Mouse (Mus musculus) MEL (cell line): Measurements from ENCODE around the gene Slc25a21. TPM values are rescaled to one million over a fixed set of nuclear protein-coding genes. Genes with fewer than 3 reads are reported as not detected.

Source experiments
- DNase-seq: peaks from one replicate; pipeline ENCODE4 v3.0.0; 2011; ENCODE audit warnings: low read depth, low spot score
- H3K27ac ChIP-seq: 2 replicates; pipeline ENCODE4 v1.5.1; 2012; ENCODE audit warnings: low read depth, mild to moderate bottlenecking, control low read depth, low read length, moderate library complexity; ENCODE audit not compliant: control insufficient read depth
- H3K27me3 ChIP-seq, 2 experiments: fragments of 150-350 bp in 1 of 2; sonication (generic) in 1 of 2; 2 replicates each; pipeline ENCODE4 v1.6.1; 2012; ENCODE audit warnings: low read length in 2 of 2, mild to moderate bottlenecking in 2 of 2, improper control_type of control experiment in 1 of 2, moderate library complexity in 1 of 2; ENCODE audit not compliant: insufficient read depth in 2 of 2, control insufficient read depth in 1 of 2
- H3K36me3 ChIP-seq, 2 experiments: 2 replicates each; pipeline ENCODE4 v1.6.1; 2012 to 2014; ENCODE audit warnings: low read length in 2 of 2, improper control_type of control experiment in 1 of 2, inconsistent platforms in 1 of 2, mild to moderate bottlenecking in 1 of 2; ENCODE audit not compliant: insufficient read depth in 2 of 2, control insufficient read depth in 1 of 2
- H3K4me1 ChIP-seq, 2 experiments: fragments of 150-350 bp in 1 of 2; sonication (generic) in 1 of 2; 2 replicates each; pipeline ENCODE4 v1.6.1; 2012; ENCODE audit warnings: low read length in 2 of 2, improper control_type of control experiment in 1 of 2, mild to moderate bottlenecking in 1 of 2; ENCODE audit not compliant: insufficient read depth in 2 of 2, control insufficient read depth in 1 of 2
- H3K4me3 ChIP-seq, 2 experiments: fragments of 150-350 bp in 1 of 2; sonication (generic) in 1 of 2; 2 replicates each; pipeline ENCODE4 v1.5.1; 2012; ENCODE audit warnings: low read depth in 2 of 2, low read length in 2 of 2, mild to moderate bottlenecking in 2 of 2, moderate library complexity in 2 of 2, control low read depth in 1 of 2, improper control_type of control experiment in 1 of 2; ENCODE audit not compliant: control insufficient read depth in 1 of 2, insufficient read depth in 1 of 2
- H3K79me2 ChIP-seq: 2 replicates; pipeline ENCODE4 v1.6.1; 2012; ENCODE audit warnings: mild to moderate bottlenecking, low read length, moderate library complexity; ENCODE audit not compliant: control insufficient read depth, poor library complexity, insufficient read depth
- H3K9ac ChIP-seq: 2 replicates; pipeline ENCODE4 v1.6.1; 2012; ENCODE audit warnings: low read depth, mild to moderate bottlenecking, control low read depth, low read length, moderate library complexity; ENCODE audit not compliant: control insufficient read depth, poor library complexity, severe bottlenecking
- H3K9me3 ChIP-seq: fragments of 150-350 bp; sonication (generic); replicated peaks from 2 replicates; pipeline ENCODE4 v1.6.1; 2012; ENCODE audit warnings: mild to moderate bottlenecking, low read length, improper control_type of control experiment, moderate library complexity; ENCODE audit not compliant: insufficient read depth
- CHD1 ChIP-seq: IDR thresholded peaks from 2 replicates; pipeline ENCODE4 v1.6.1; 2012; ENCODE audit warnings: low read depth, mild to moderate bottlenecking, inconsistent platforms, low read length, improper control_type of control experiment
- CHD2 ChIP-seq: IDR thresholded peaks from 2 replicates; pipeline ENCODE4 v1.6.1; 2011; ENCODE audit warnings: low read length, improper control_type of control experiment
- E2F4 ChIP-seq: IDR thresholded peaks from 2 replicates; pipeline ENCODE4 v1.6.1; 2011; ENCODE audit warnings: low read depth, low read length, improper control_type of control experiment, borderline replicate concordance
- ELF1 ChIP-seq: IDR thresholded peaks from 2 replicates; pipeline ENCODE4 v1.6.1; 2014; ENCODE audit warnings: low read depth, mild to moderate bottlenecking, inconsistent platforms, low read length, improper control_type of control experiment, moderate library complexity
- EP300 ChIP-seq, 2 experiments: IDR thresholded peaks; 2 replicates each; pipeline ENCODE4 v1.6.1; 2011; ENCODE audit warnings: improper control_type of control experiment in 2 of 2, low read length in 2 of 2, low read depth in 1 of 2, mild to moderate bottlenecking in 1 of 2
- ETS1 ChIP-seq: IDR thresholded peaks from 2 replicates; pipeline ENCODE4 v1.6.1; 2012; ENCODE audit warnings: low read depth, mild to moderate bottlenecking, inconsistent platforms, low read length, improper control_type of control experiment, moderate library complexity
- GABPA ChIP-seq: IDR thresholded peaks from 2 replicates; pipeline ENCODE4 v1.6.1; 2012; ENCODE audit warnings: low read depth, mild to moderate bottlenecking, inconsistent platforms, low read length, improper control_type of control experiment, moderate library complexity
- GATA1 ChIP-seq: IDR thresholded peaks from 2 replicates; pipeline ENCODE4 v1.6.1; 2011; ENCODE audit warnings: low read depth, low read length, improper control_type of control experiment
- HCFC1 ChIP-seq: IDR thresholded peaks from 2 replicates; pipeline ENCODE4 v1.6.1; 2012; ENCODE audit warnings: low read depth, mild to moderate bottlenecking, inconsistent platforms, low read length, improper control_type of control experiment, moderate library complexity
- KAT2A ChIP-seq: conservative IDR thresholded peaks from 2 replicates; pipeline ENCODE4 v1.6.1; 2012; ENCODE audit warnings: low read depth, low read length, improper control_type of control experiment, inconsistent platforms
- MAFK ChIP-seq: IDR thresholded peaks from 2 replicates; pipeline ENCODE4 v1.6.1; 2011; ENCODE audit warnings: low read depth, mild to moderate bottlenecking, low read length, improper control_type of control experiment, borderline replicate concordance
- MAX ChIP-seq: IDR thresholded peaks from 2 replicates; pipeline ENCODE4 v1.6.1; 2011; ENCODE audit warnings: low read length, improper control_type of control experiment
- MYB ChIP-seq: IDR thresholded peaks from 2 replicates; pipeline ENCODE4 v1.6.1; 2011; ENCODE audit warnings: mild to moderate bottlenecking, low read depth, low read length, improper control_type of control experiment
- NELFE ChIP-seq: IDR thresholded peaks from 2 replicates; pipeline ENCODE4 v1.6.1; 2011; ENCODE audit warnings: low read depth, low read length, improper control_type of control experiment
- POLR2A ChIP-seq, 2 experiments: IDR thresholded peaks; 2 replicates each; pipeline ENCODE4 v1.6.1; 2011 to 2012; ENCODE audit warnings: low read length in 2 of 2, mild to moderate bottlenecking in 2 of 2, control low read depth in 1 of 2, improper control_type of control experiment in 1 of 2, low read depth in 1 of 2, moderate library complexity in 1 of 2; ENCODE audit not compliant: control insufficient read depth in 1 of 2, insufficient read depth in 1 of 2, poor library complexity in 1 of 2
- POLR2AphosphoS2 ChIP-seq: IDR thresholded peaks from 2 replicates; pipeline ENCODE4 v1.6.1; 2011; ENCODE audit warnings: low read length, improper control_type of control experiment
- POLR2AphosphoS5 ChIP-seq: IDR thresholded peaks from 2 replicates; pipeline ENCODE4 v1.6.1; 2012; ENCODE audit warnings: low read depth, borderline replicate concordance, mild to moderate bottlenecking, inconsistent platforms, low read length, moderate library complexity, mixed read lengths
- SIN3A ChIP-seq: IDR thresholded peaks from 2 replicates; pipeline ENCODE4 v1.6.1; 2012; ENCODE audit warnings: low read length, improper control_type of control experiment, inconsistent platforms
- SMC3 ChIP-seq: IDR thresholded peaks from 2 replicates; pipeline ENCODE4 v1.6.1; 2011; ENCODE audit warnings: low read depth, low read length, improper control_type of control experiment
- TCF12 ChIP-seq: IDR thresholded peaks from 2 replicates; pipeline ENCODE4 v1.6.1; 2014; ENCODE audit warnings: low read depth, mild to moderate bottlenecking, inconsistent platforms, low read length, improper control_type of control experiment, moderate library complexity
- UBTF ChIP-seq: IDR thresholded peaks from 2 replicates; pipeline ENCODE4 v1.6.1; 2012; ENCODE audit warnings: low read depth, mild to moderate bottlenecking, inconsistent platforms, low read length, improper control_type of control experiment, moderate library complexity, borderline replicate concordance; ENCODE audit not compliant: insufficient read depth
- USF2 ChIP-seq, 2 experiments: IDR thresholded peaks; 2 replicates each; pipeline ENCODE4 v1.6.1; 2011 to 2012; ENCODE audit warnings: improper control_type of control experiment in 2 of 2, low read length in 2 of 2, borderline replicate concordance in 1 of 2, inconsistent platforms in 1 of 2, low read depth in 1 of 2, mild to moderate bottlenecking in 1 of 2; ENCODE audit not compliant: insufficient read depth in 1 of 2
- ZKSCAN1 ChIP-seq: IDR thresholded peaks from 2 replicates; pipeline ENCODE4 v1.6.1; 2012; ENCODE audit warnings: low read depth, mild to moderate bottlenecking, inconsistent platforms, low read length, improper control_type of control experiment, moderate library complexity
- ZMIZ1 ChIP-seq: IDR thresholded peaks from 2 replicates; pipeline ENCODE4 v1.6.1; 2012; ENCODE audit warnings: low read depth, mild to moderate bottlenecking, inconsistent platforms, low read length, improper control_type of control experiment, moderate library complexity
- polyA plus RNA-seq, 2 experiments: library from polyadenylated mRNA; stranded (reverse) in 1 of 2; unstranded in 1 of 2; fragments of >175 nt in 1 of 2; fragments of >200 nt in 1 of 2; gene quantifications; 2 replicates each; pipeline versions ENCODE4 v1.2.1 to v1.2.4; 2012; ENCODE audit warnings: low replicate concordance in 2 of 2, low read depth in 1 of 2; ENCODE audit not compliant: insufficient read length in 2 of 2, insufficient read depth in 1 of 2, missing spikeins in 1 of 2
- total RNA-seq: library from RNA; depleted of rRNA; stranded (reverse); fragments of 300-350 nt; gene quantifications from 2 replicates; pipeline ENCODE4 v1.2.3, GENCODE M21; 2012

Slc25a21 gene
- total and polyA plus RNA-seq, 3 experiments = 14.7 to 18.3 TPM; not detected in 1

GRCm38 (mm10) chr12:56807483-56807882, 389.8 kb downstream of the Slc25a21 start:
- Histone ChIP-seq H3K79me2 (no peaks in the 10 kb centered on the region), H3K4me3 (no peak overlapping the region), H3K9ac (no peak overlapping the region), H3K4me1 (no peaks in the 10 kb centered on the region), H3K27me3 (no peaks in the 10 kb centered on the region), H3K27ac (no peak overlapping the region), H3K9me3 (no peaks in the 10 kb centered on the region), H3K36me3 (no peaks in the 10 kb centered on the region)
- TF ChIP-seq CHD1 (no peak), ETS1 (no peak), CHD2 (no peak), ZMIZ1 (no peak), MAFK (no peak), NELFE (no peak), HCFC1 (no peak), SMC3 (no peak), POLR2AphosphoS2 (no peak), GABPA (no peak), MYB (no peak)
- DNase-seq = no peak

- no peaks in the 10 kb centered on the region for H3K9me3 ChIP-seq
Observed at GRCm38 (mm10) chr12:56807078-56807477, 390.2 kb downstream of the Slc25a21 start.

More at GRCm38 (mm10) chr12:56807078-56807477, 390.2 kb downstream of the Slc25a21 start:
- H3K36me3 ChIP-seq = no peaks in the 10 kb centered on the region
- no peak overlapping the region for H3K4me3 ChIP-seq
- H3K27ac ChIP-seq = no peak overlapping the region
- TF ChIP-seq CHD1 (no peak), MAX (no peak), GATA1 (no peak), GABPA (no peak), USF2 (IDR thresholded peaks at IDR 0.05; ENCODE audit: borderline replicate concordance in 1 of 2, insufficient read depth in 1 of 2, low read depth in 1 of 2, low read length in 2 of 2) (no peak), ELF1 (no peak), POLR2AphosphoS5 (no peak), E2F4 (no peak), POLR2AphosphoS2 (no peak), UBTF (no peak), KAT2A (no peak), MAFK (no peak), CHD2 (no peak), MYB (no peak), ZKSCAN1 (no peak), SIN3A (no peak), POLR2A (IDR thresholded peaks at IDR 0.05; ENCODE audit: control insufficient read depth in 1 of 2, insufficient read depth in 1 of 2, low read depth in 1 of 2, low read length in 2 of 2, poor library complexity in 1 of 2) (no peak), EP300 (IDR thresholded peaks at IDR 0.05; ENCODE audit: low read depth in 1 of 2, low read length in 2 of 2) (no peak), TCF12 (no peak)
- no peak overlapping the region for H3K9ac ChIP-seq
- no peaks in the 10 kb centered on the region for H3K27me3 ChIP-seq
- no peak for DNase-seq
- H3K4me1 ChIP-seq = no peaks in the 10 kb centered on the region
- H3K79me2 ChIP-seq = no peaks in the 10 kb centered on the region
